Mouse (Mus musculus): ENCODE results near the gene Scfd2. TPM values are rescaled to one million over a fixed set of nuclear protein-coding genes. Genes with fewer than 3 reads are reported as not detected.

Scfd2 gene
- polyA plus RNA-seq, 1 experiment, result 9.6 TPM

DNA sequence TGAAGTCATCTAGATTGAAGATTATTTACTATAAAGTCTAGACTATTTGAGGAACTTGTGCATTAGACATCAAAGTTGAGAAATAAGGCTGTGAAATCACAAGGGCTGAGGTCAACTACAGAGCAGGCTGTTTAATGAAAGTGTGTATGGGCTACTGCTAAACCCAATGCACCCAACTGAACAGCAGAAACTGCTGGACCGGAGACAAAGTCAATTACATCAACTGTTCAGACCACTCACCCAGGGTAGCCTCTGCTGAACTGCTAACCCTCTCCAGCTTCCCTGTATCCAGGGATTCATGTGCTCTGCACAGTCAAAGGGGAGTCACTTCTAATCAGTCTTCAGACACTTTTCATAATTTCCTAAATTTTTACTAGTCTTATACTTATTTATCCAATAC, 292.2 kb downstream of the Scfd2 start:
- no peak overlapping the region for H3K4me3 ChIP-seq (ENCODE audit: low read depth, low read length)
- no peak overlapping the region for H3K27ac ChIP-seq (ENCODE audit: insufficient read depth, low read depth, low read length)
- H3K36me3 ChIP-seq (ENCODE audit: control insufficient read depth, insufficient read depth, low read length), result no peaks in the 10 kb centered on the region
- H3K27me3 ChIP-seq (ENCODE audit: control insufficient read depth, insufficient read depth, low read length), result no peaks in the 10 kb centered on the region
- H3K4me1 ChIP-seq (ENCODE audit: control insufficient read depth, insufficient read depth, insufficient read length, low read length), result no peaks in the 10 kb centered on the region
- WGBS, result 91% methylated on average over 1 of the region's 1 CpGs
- no peak for TF ChIP-seq POLR2A (IDR thresholded peaks at IDR 0.05; ENCODE audit: low read depth, low read length)
- TF ChIP-seq CTCF (IDR thresholded peaks at IDR 0.05; ENCODE audit: extremely low read depth, insufficient read length, insufficient replicate concordance, low read depth, low read length), result no peak

DNA sequence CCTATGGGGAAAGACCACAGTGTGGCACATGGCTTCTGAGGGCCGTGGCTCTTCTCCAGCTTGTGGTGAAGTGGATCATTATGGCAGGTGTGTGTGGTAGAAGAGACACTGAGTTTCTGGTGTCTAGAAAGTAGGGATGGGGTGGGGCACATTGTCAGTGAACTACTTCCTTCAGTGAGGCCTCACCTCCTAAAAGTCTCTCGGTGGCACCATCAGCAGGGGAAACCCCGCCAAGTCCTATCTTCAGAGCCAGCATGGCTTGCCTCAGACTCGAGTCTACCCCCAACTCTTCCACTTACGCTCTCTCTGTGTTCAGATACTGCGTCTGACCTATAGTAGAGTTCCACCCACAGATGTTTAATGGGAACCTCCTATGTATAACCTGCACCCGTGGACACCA, 297.8 kb downstream of the Scfd2 start:
- Histone ChIP-seq H3K4me1 (ENCODE audit: control insufficient read depth, insufficient read depth, insufficient read length, low read length) (no peaks in the 10 kb centered on the region), H3K4me3 (ENCODE audit: low read depth, low read length) (no peak overlapping the region), H3K27me3 (ENCODE audit: control insufficient read depth, insufficient read depth, low read length) (no peaks in the 10 kb centered on the region), H3K27ac (ENCODE audit: insufficient read depth, low read depth, low read length) (no peak overlapping the region), H3K36me3 (ENCODE audit: control insufficient read depth, insufficient read depth, low read length) (no peaks in the 10 kb centered on the region)
- TF ChIP-seq POLR2A (IDR thresholded peaks at IDR 0.05; ENCODE audit: low read depth, low read length) (no peak), CTCF (IDR thresholded peaks at IDR 0.05; ENCODE audit: extremely low read depth, insufficient read length, insufficient replicate concordance, low read depth, low read length) (no peak)
- WGBS, result 63% methylated on average over 7 of the region's 7 CpGs

DNA sequence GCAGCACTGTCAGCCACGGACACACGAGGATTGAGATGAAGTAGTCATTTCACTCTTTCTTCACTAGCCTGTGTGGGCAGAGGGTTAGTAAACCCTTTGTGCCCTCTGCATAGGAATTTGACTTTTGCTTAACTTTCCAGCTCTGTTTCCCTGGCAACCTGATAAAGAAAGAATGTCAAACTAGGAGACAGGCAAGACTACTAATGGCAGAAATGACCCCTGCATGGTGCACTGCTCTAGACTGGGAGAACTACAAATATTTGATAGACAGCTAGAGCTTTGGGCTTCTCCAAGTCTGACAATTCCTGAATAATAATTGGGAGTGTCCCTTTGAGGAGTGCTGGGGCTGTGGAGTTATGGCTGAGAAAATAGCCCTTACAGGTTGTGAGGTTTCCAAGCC, 301.0 kb downstream of the Scfd2 start:
- no peak overlapping the region for H3K4me3 ChIP-seq (ENCODE audit: low read depth, low read length)
- TF ChIP-seq CTCF (IDR thresholded peaks at IDR 0.05; ENCODE audit: extremely low read depth, insufficient read length, insufficient replicate concordance, low read depth, low read length), result no peak
- no peak for TF ChIP-seq POLR2A (IDR thresholded peaks at IDR 0.05; ENCODE audit: low read depth, low read length)
- no peaks in the 10 kb centered on the region for H3K27me3 ChIP-seq (ENCODE audit: control insufficient read depth, insufficient read depth, low read length)
- H3K27ac ChIP-seq (ENCODE audit: insufficient read depth, low read depth, low read length), result no peak overlapping the region
- no peaks in the 10 kb centered on the region for H3K4me1 ChIP-seq (ENCODE audit: control insufficient read depth, insufficient read depth, insufficient read length, low read length)
- 72% methylated on average over 2 of the region's 2 CpGs for WGBS
- H3K36me3 ChIP-seq (ENCODE audit: control insufficient read depth, insufficient read depth, low read length), result no peaks in the 10 kb centered on the region

DNA sequence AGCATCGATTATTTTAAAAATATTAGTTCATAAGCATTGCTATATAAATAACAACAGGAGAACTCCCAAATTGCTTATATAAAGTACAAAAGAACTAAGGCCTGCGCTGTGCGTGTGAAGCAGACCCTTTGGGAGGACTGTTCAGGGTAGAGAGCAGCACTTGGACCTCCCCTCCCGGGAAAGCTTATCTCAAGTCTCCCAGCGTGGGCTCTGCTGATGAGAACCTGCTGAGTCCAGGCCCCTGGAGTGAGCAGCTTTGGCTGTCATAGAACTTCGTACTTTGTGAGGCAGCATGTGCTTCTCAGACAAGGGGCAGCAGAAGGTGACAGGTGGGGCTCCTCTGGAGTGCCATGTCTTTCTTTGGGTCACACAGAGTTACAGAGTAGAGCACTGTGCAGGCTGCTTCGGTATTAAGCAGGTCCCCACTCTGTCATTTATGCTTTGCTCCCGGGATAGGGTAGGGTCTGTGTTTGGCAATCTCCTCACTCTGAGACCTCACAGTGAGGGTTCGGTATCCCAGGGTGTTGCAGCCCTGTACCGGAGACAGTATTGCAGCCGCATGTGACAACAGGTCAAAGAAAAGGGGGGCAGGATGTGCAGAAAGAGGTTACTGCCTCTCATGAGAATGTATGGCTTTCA, 301.7 kb downstream of the Scfd2 start:
- H3K27ac ChIP-seq (ENCODE audit: insufficient read depth, low read depth, low read length), result no peak overlapping the region
- no peaks in the 10 kb centered on the region for H3K27me3 ChIP-seq (ENCODE audit: control insufficient read depth, insufficient read depth, low read length)
- no peaks in the 10 kb centered on the region for H3K36me3 ChIP-seq (ENCODE audit: control insufficient read depth, insufficient read depth, low read length)
- no peak overlapping the region for H3K4me3 ChIP-seq (ENCODE audit: low read depth, low read length)
- no peaks in the 10 kb centered on the region for H3K4me1 ChIP-seq (ENCODE audit: control insufficient read depth, insufficient read depth, insufficient read length, low read length)
- TF ChIP-seq CTCF (IDR thresholded peaks at IDR 0.05; ENCODE audit: extremely low read depth, insufficient read length, insufficient replicate concordance, low read depth, low read length) (no peak), POLR2A (IDR thresholded peaks at IDR 0.05; ENCODE audit: low read depth, low read length) (no peak)
- 81% methylated on average over 11 of the region's 11 CpGs for WGBS

- TF ChIP-seq POLR2A (IDR thresholded peaks at IDR 0.05; ENCODE audit: low read depth, low read length) (no peak), CTCF (IDR thresholded peaks at IDR 0.05; ENCODE audit: extremely low read depth, insufficient read length, insufficient replicate concordance, low read depth, low read length) (no peak)
- H3K4me1 ChIP-seq (ENCODE audit: control insufficient read depth, insufficient read depth, insufficient read length, low read length), result no peaks in the 10 kb centered on the region
- H3K27ac ChIP-seq (ENCODE audit: insufficient read depth, low read depth, low read length), result no peak overlapping the region
- no peak overlapping the region for H3K4me3 ChIP-seq (ENCODE audit: low read depth, low read length)
- 42% methylated on average over 1 of the region's 1 CpGs for WGBS
- H3K27me3 ChIP-seq (ENCODE audit: control insufficient read depth, insufficient read depth, low read length), result no peaks in the 10 kb centered on the region
- no peaks in the 10 kb centered on the region for H3K36me3 ChIP-seq (ENCODE audit: control insufficient read depth, insufficient read depth, low read length)
Measured at GRCm38 (mm10) chr5:74228938-74229337, 302.6 kb downstream of the Scfd2 start.

GRCm38 (mm10) chr5:74227352-74227751, 304.2 kb downstream of the Scfd2 start:
- TF ChIP-seq CTCF (IDR thresholded peaks at IDR 0.05; ENCODE audit: extremely low read depth, insufficient read length, insufficient replicate concordance, low read depth, low read length) (no peak), POLR2A (IDR thresholded peaks at IDR 0.05; ENCODE audit: low read depth, low read length) (no peak)
- Histone ChIP-seq H3K36me3 (ENCODE audit: control insufficient read depth, insufficient read depth, low read length) (no peaks in the 10 kb centered on the region), H3K4me1 (ENCODE audit: control insufficient read depth, insufficient read depth, insufficient read length, low read length) (no peaks in the 10 kb centered on the region), H3K4me3 (ENCODE audit: low read depth, low read length) (no peak overlapping the region), H3K27me3 (ENCODE audit: control insufficient read depth, insufficient read depth, low read length) (no peaks in the 10 kb centered on the region), H3K27ac (ENCODE audit: insufficient read depth, low read depth, low read length) (no peak overlapping the region)
- WGBS, result 93% methylated on average over 6 of the region's 6 CpGs

- H3K36me3 ChIP-seq (ENCODE audit: control insufficient read depth, insufficient read depth, low read length), result no peaks in the 10 kb centered on the region
- H3K27me3 ChIP-seq (ENCODE audit: control insufficient read depth, insufficient read depth, low read length), result no peaks in the 10 kb centered on the region
- 93% methylated on average over 5 of the region's 5 CpGs for WGBS
- no peak overlapping the region for H3K27ac ChIP-seq (ENCODE audit: insufficient read depth, low read depth, low read length)
- H3K4me1 ChIP-seq (ENCODE audit: control insufficient read depth, insufficient read depth, insufficient read length, low read length), result no peaks in the 10 kb centered on the region
- H3K4me3 ChIP-seq (ENCODE audit: low read depth, low read length), result no peak overlapping the region
- no peak for TF ChIP-seq POLR2A (IDR thresholded peaks at IDR 0.05; ENCODE audit: low read depth, low read length)
- no peak for TF ChIP-seq CTCF (IDR thresholded peaks at IDR 0.05; ENCODE audit: extremely low read depth, insufficient read length, insufficient replicate concordance, low read depth, low read length)
Measured at GRCm38 (mm10) chr5:74226183-74226582, 305.4 kb downstream of the Scfd2 start.

All from small intestine, adult 2 months (tissue).